Mouse (Mus musculus): ENCODE results near the gene Neurl2. TPM values are rescaled to one million over a fixed set of nuclear protein-coding genes. Genes with fewer than 3 reads are reported as not detected.
"Not testable (repeated sequence)": the region's sequence is repeated elsewhere in the genome, so short reads cannot be mapped to it uniquely, and the experiment has no call there.

Gene Neurl2
- 7.1 and 7.8 TPM in 2 replicates for polyA plus RNA-seq (2015; fragmentation: Nextera tagmentation; extraction: Ambion mirVana)

- Histone ChIP-seq H3K9me3 (ENCODE audit: control insufficient read depth, low read length) (no peaks in the 10 kb centered on the region), H3K4me1 (replicated peaks; ENCODE audit: control insufficient read depth, insufficient read depth, low read length) (peaks cover 18% of the 10 kb centered on the region), H3K36me3 (ENCODE audit: control insufficient read depth, insufficient read depth, low read length) (peaks cover 8% of the 10 kb centered on the region), H3K27me3 (ENCODE audit: control insufficient read depth, insufficient read depth, low read depth, low read length) (no peaks in the 10 kb centered on the region), H3K4me3 (ENCODE audit: low read length) (peak within 1 kb of the TSS; percentile 81), H3K9ac (ENCODE audit: low read length) (peak within 1 kb of the TSS; percentile 85), H3K4me2 (ENCODE audit: low read depth, low read length) (peak within 1 kb of the TSS; percentile 100), H3K27ac (ENCODE audit: low read length) (peak within 1 kb of the TSS; percentile 92)
- under 1% methylated on average over 31 of the region's 31 CpGs for WGBS
- ATAC-seq (ENCODE audit: low read depth), result peak; percentile 79
Measured at GRCm38 (mm10) chr2:164833314-164833959, at the start of gene Neurl2. Gene Neurl2 (minus strand): TSS chr2:164833456.

GRCm38 (mm10) chr2:164882619-164883018, 49.4 kb upstream of the Neurl2 start:
- peaks cover 17% of the 10 kb centered on the region for H3K4me1 ChIP-seq (replicated peaks; ENCODE audit: control insufficient read depth, insufficient read depth, low read length)
- no peaks in the 10 kb centered on the region for H3K27me3 ChIP-seq (ENCODE audit: control insufficient read depth, insufficient read depth, low read depth, low read length)
- H3K4me2 ChIP-seq (ENCODE audit: low read depth, low read length), result no peak overlapping the region
- H3K9me3 ChIP-seq (ENCODE audit: control insufficient read depth, low read length), result no peaks in the 10 kb centered on the region
- peaks cover 37% of the 10 kb centered on the region for H3K36me3 ChIP-seq (ENCODE audit: control insufficient read depth, insufficient read depth, low read length)
- H3K9ac ChIP-seq (ENCODE audit: low read length), result no peak overlapping the region
- H3K4me3 ChIP-seq (ENCODE audit: low read length), result no peak overlapping the region
- ATAC-seq (ENCODE audit: low read depth), result no peak
- 79% methylated on average over 9 of the region's 9 CpGs for WGBS
- H3K27ac ChIP-seq (ENCODE audit: low read length), result no peak overlapping the region

- Histone ChIP-seq H3K36me3 (ENCODE audit: control insufficient read depth, insufficient read depth, low read length) (peaks cover 15% of the 10 kb centered on the region), H3K9ac (ENCODE audit: low read length) (peak overlapping the region; percentile 99), H3K4me1 (replicated peaks; ENCODE audit: control insufficient read depth, insufficient read depth, low read length) (peaks cover 14% of the 10 kb centered on the region), H3K9me3 (ENCODE audit: control insufficient read depth, low read length) (no peaks in the 10 kb centered on the region), H3K27ac (ENCODE audit: low read length) (peak overlapping the region; percentile 99), H3K4me3 (ENCODE audit: low read length) (peak overlapping the region; percentile 79), H3K27me3 (ENCODE audit: control insufficient read depth, insufficient read depth, low read depth, low read length) (no peaks in the 10 kb centered on the region), H3K4me2 (ENCODE audit: low read depth, low read length) (peak overlapping the region; percentile 75)
- ATAC-seq (ENCODE audit: low read depth), result peak; percentile 90
- WGBS, result 0% methylated on average over 34 of the region's 72 CpGs
Measured at GRCm38 (mm10) chr2:164879568-164880277, 46.5 kb upstream of the Neurl2 start.

GRCm38 (mm10) chr2:164879228-164879567, 45.9 kb upstream of the Neurl2 start, which contains the start of gene Pcif1:
Gene Pcif1 (plus strand): TSS chr2:164879304.
- H3K4me3 ChIP-seq (ENCODE audit: low read length), result peak within 1 kb of the TSS; percentile 79
- no peaks in the 10 kb centered on the region for H3K9me3 ChIP-seq (ENCODE audit: control insufficient read depth, low read length)
- no peaks in the 10 kb centered on the region for H3K27me3 ChIP-seq (ENCODE audit: control insufficient read depth, insufficient read depth, low read depth, low read length)
- peak; percentile 88 for ATAC-seq (ENCODE audit: low read depth)
- H3K36me3 ChIP-seq (ENCODE audit: control insufficient read depth, insufficient read depth, low read length), result peaks cover 12% of the 10 kb centered on the region
- under 1% methylated on average over 40 of the region's 40 CpGs for WGBS
- peak within 1 kb of the TSS; percentile 75 for H3K4me2 ChIP-seq (ENCODE audit: low read depth, low read length)
- peak within 1 kb of the TSS; percentile 99 for H3K9ac ChIP-seq (ENCODE audit: low read length)
- peaks cover 18% of the 10 kb centered on the region for H3K4me1 ChIP-seq (replicated peaks; ENCODE audit: control insufficient read depth, insufficient read depth, low read length)
- H3K27ac ChIP-seq (ENCODE audit: low read length), result peak within 1 kb of the TSS; percentile 99

GRCm38 (mm10) chr2:164878509-164879227, 45.4 kb upstream of the Neurl2 start:
- Histone ChIP-seq H3K27me3 (ENCODE audit: control insufficient read depth, insufficient read depth, low read depth, low read length) (no peaks in the 10 kb centered on the region), H3K4me1 (replicated peaks; ENCODE audit: control insufficient read depth, insufficient read depth, low read length) (peaks cover 22% of the 10 kb centered on the region), H3K4me2 (ENCODE audit: low read depth, low read length) (peak overlapping the region; percentile 62), H3K9me3 (ENCODE audit: control insufficient read depth, low read length) (no peaks in the 10 kb centered on the region), H3K4me3 (ENCODE audit: low read length) (peak overlapping the region; percentile 79), H3K27ac (ENCODE audit: low read length) (peak overlapping the region; percentile 99), H3K36me3 (ENCODE audit: control insufficient read depth, insufficient read depth, low read length) (peaks cover 7% of the 10 kb centered on the region), H3K9ac (ENCODE audit: low read length) (peak overlapping the region; percentile 99)
- 1% methylated on average over 28 of the region's 28 CpGs for whole genome bisulfite sequencing
- peak; percentile 26 for ATAC-seq (ENCODE audit: low read depth)

GRCm38 (mm10) chr2:164877376-164878215, 44.3 kb upstream of the Neurl2 start:
- 0 out of 2 replicates have a peak overlapping the region, but pooled peaks have one; percentile 99 for H3K9ac ChIP-seq (ENCODE audit: low read length)
- H3K4me1 ChIP-seq (replicated peaks; ENCODE audit: control insufficient read depth, insufficient read depth, low read length), result peaks cover 22% of the 10 kb centered on the region
- not testable (repeated sequence) for ATAC-seq (ENCODE audit: low read depth); H3K9me3 ChIP-seq (ENCODE audit: control insufficient read depth, low read length); H3K36me3 ChIP-seq (ENCODE audit: control insufficient read depth, insufficient read depth, low read length); H3K27me3 ChIP-seq (ENCODE audit: control insufficient read depth, insufficient read depth, low read depth, low read length)
- H3K4me3 ChIP-seq (ENCODE audit: low read length), result peak overlapping the region; percentile 79
- peak overlapping the region; percentile 99 for H3K27ac ChIP-seq (ENCODE audit: low read length)
- WGBS, result 69% methylated on average over 11 of the region's 11 CpGs
- peak overlapping the region; percentile 62 for H3K4me2 ChIP-seq (ENCODE audit: low read depth, low read length)

- H3K9ac ChIP-seq (ENCODE audit: low read length); H3K27ac ChIP-seq (ENCODE audit: low read length); H3K9me3 ChIP-seq (ENCODE audit: control insufficient read depth, low read length); H3K27me3 ChIP-seq (ENCODE audit: control insufficient read depth, insufficient read depth, low read depth, low read length); H3K36me3 ChIP-seq (ENCODE audit: control insufficient read depth, insufficient read depth, low read length); ATAC-seq (ENCODE audit: low read depth); H3K4me3 ChIP-seq (ENCODE audit: low read length); H3K4me2 ChIP-seq (ENCODE audit: low read depth, low read length): not testable (repeated sequence)
- peaks cover 21% of the 10 kb centered on the region for H3K4me1 ChIP-seq (replicated peaks; ENCODE audit: control insufficient read depth, insufficient read depth, low read length)
- WGBS, result 53% methylated on average over 2 of the region's 2 CpGs
Measured at GRCm38 (mm10) chr2:164875648-164876047, 42.4 kb upstream of the Neurl2 start.

- peak; percentile 61 for ATAC-seq (ENCODE audit: low read depth)
- peak overlapping the region; percentile 15; the same call in 1 of the 2 replicates for H3K9ac ChIP-seq (ENCODE audit: low read length)
- WGBS, result 20% methylated on average over 1 of the region's 1 CpGs
Measured at GRCm38 (mm10) chr2:164874239-164874769, 41.0 kb upstream of the Neurl2 start.

More at GRCm38 (mm10) chr2:164874239-164874769, 41.0 kb upstream of the Neurl2 start:
- Histone ChIP-seq H3K9me3 (ENCODE audit: control insufficient read depth, low read length) (no peaks in the 10 kb centered on the region), H3K27ac (ENCODE audit: low read length) (peak overlapping the region; percentile 86), H3K4me3 (ENCODE audit: low read length) (no peak overlapping the region), H3K36me3 (ENCODE audit: control insufficient read depth, insufficient read depth, low read length) (no peaks in the 10 kb centered on the region), H3K4me2 (ENCODE audit: low read depth, low read length) (no peak overlapping the region), H3K27me3 (ENCODE audit: control insufficient read depth, insufficient read depth, low read depth, low read length) (no peaks in the 10 kb centered on the region), H3K4me1 (replicated peaks; ENCODE audit: control insufficient read depth, insufficient read depth, low read length) (peaks cover 16% of the 10 kb centered on the region)
